In genomic region chr1:158551951-158552350, GRCm38 (mm10) we compare ENCODE assay signal across 17 mouse cellular contexts.
A peak's percentile ranks its signal among the peaks of the same experiment; 100 is the strongest.
DNase-seq lines count a peak whose midpoint lies in the region; ATAC-seq and TF ChIP-seq lines count a peak whose summit lies in the region.
"Had no signal": no experiment of that assay in that cellular context is flagged by ENCODE, and none has a peak within 500 bp of the region (broad histone marks: within the 10 kb centered on the region; RNA-seq: fewer than 3 reads in every experiment).

No protein-coding gene starts in this region.

- TF ChIP-seq EP300 in lung, postnatal 0 days (IDR thresholded peaks at IDR 0.05) = no peak

- no peak overlapping the region for H3K4me3 ChIP-seq in hindbrain, embryonic 14.5 days (replicated peaks; ENCODE audit: low read length)
- no peak overlapping the region for H3K4me3 ChIP-seq in hindbrain, postnatal 0 days (ENCODE audit: low read length)
- no peak overlapping the region for H3K4me3 ChIP-seq in midbrain, embryonic 12.5 days
- H3K4me3 ChIP-seq in midbrain, embryonic 15.5 days = no peak overlapping the region
- H3K4me3 ChIP-seq in embryonic facial prominence, embryonic 11.5 days (ENCODE audit: low read depth, low read length) = no peak overlapping the region
- no peak overlapping the region for H3K4me3 ChIP-seq in lung, postnatal 0 days (ENCODE audit: low read depth, low read length)
- H3K4me3 ChIP-seq: gastrocnemius, adult 2 months; neural tube, embryonic 13.5 days had no signal

- H3K27me3 ChIP-seq in hindbrain, embryonic 14.5 days (ENCODE audit: control insufficient read depth, insufficient read depth, low read length) = no peaks in the 10 kb centered on the region
- H3K27me3 ChIP-seq in hindbrain, postnatal 0 days (ENCODE audit: insufficient read depth, low read length) = no peaks in the 10 kb centered on the region
- H3K27me3 ChIP-seq in midbrain, embryonic 12.5 days = no peaks in the 10 kb centered on the region
- H3K27me3 ChIP-seq in midbrain, embryonic 15.5 days (replicated peaks) = no peaks in the 10 kb centered on the region
- no peaks in the 10 kb centered on the region for H3K27me3 ChIP-seq in embryonic facial prominence, embryonic 11.5 days (ENCODE audit: control insufficient read depth, insufficient read depth, low read length)
- H3K27me3 ChIP-seq in lung, postnatal 0 days (replicated peaks; ENCODE audit: insufficient read depth, low read length) = no peaks in the 10 kb centered on the region
- H3K27me3 ChIP-seq: neural tube, embryonic 13.5 days had no signal

- TF ChIP-seq CTCF in hindbrain, postnatal 0 days (IDR thresholded peaks at IDR 0.05; ENCODE audit: low read depth) = no peak
- no peak for TF ChIP-seq CTCF in lung, postnatal 0 days (IDR thresholded peaks at IDR 0.05)

- H3K9me3 ChIP-seq in hindbrain, embryonic 14.5 days (ENCODE audit: control insufficient read depth, low read length) = no peaks in the 10 kb centered on the region
- no peaks in the 10 kb centered on the region for H3K9me3 ChIP-seq in hindbrain, postnatal 0 days (ENCODE audit: low read length)
- H3K9me3 ChIP-seq in midbrain, embryonic 12.5 days = no peaks in the 10 kb centered on the region
- no peaks in the 10 kb centered on the region for H3K9me3 ChIP-seq in midbrain, embryonic 15.5 days
- no peaks in the 10 kb centered on the region for H3K9me3 ChIP-seq in embryonic facial prominence, embryonic 11.5 days (replicated peaks; ENCODE audit: control insufficient read depth, low read length)
- no peaks in the 10 kb centered on the region for H3K9me3 ChIP-seq in lung, postnatal 0 days (ENCODE audit: low read length)
- H3K9me3 ChIP-seq: neural tube, embryonic 13.5 days had no signal

- H3K27ac ChIP-seq in hindbrain, embryonic 14.5 days = no peak overlapping the region
- no peak overlapping the region for H3K27ac ChIP-seq in hindbrain, postnatal 0 days
- peak overlapping the region; percentile 42; the same call in 1 of the 2 replicates for H3K27ac ChIP-seq in midbrain, embryonic 12.5 days (replicated peaks)
- H3K27ac ChIP-seq in midbrain, embryonic 15.5 days = no peak overlapping the region
- H3K27ac ChIP-seq in embryonic facial prominence, embryonic 11.5 days (replicated peaks; ENCODE audit: low read depth, low read length) = no peak overlapping the region
- H3K27ac ChIP-seq in lung, postnatal 0 days (ENCODE audit: low read length) = no peak overlapping the region
- H3K27ac ChIP-seq: gastrocnemius, adult 2 months; kidney, postnatal 0 days; macrophage; neural tube, embryonic 13.5 days had no signal

- peaks cover 12% of the 10 kb centered on the region; the same call in 1 of the 2 replicates for H3K4me1 ChIP-seq in hindbrain, embryonic 14.5 days (replicated peaks; ENCODE audit: control insufficient read depth, insufficient read depth, low read length)
- 0 out of 2 replicates have a peak, but pooled peaks cover 5% of the 10 kb centered on the region for H3K4me1 ChIP-seq in hindbrain, postnatal 0 days (ENCODE audit: insufficient read depth, low read length)
- H3K4me1 ChIP-seq in midbrain, embryonic 12.5 days = peaks cover 54% of the 10 kb centered on the region
- peaks cover 37% of the 10 kb centered on the region for H3K4me1 ChIP-seq in midbrain, embryonic 15.5 days
- H3K4me1 ChIP-seq in embryonic facial prominence, embryonic 11.5 days (ENCODE audit: control insufficient read depth, insufficient read depth, low read length) = peaks cover 3% of the 10 kb centered on the region; the same call in 1 of the 2 replicates
- H3K4me1 ChIP-seq in lung, postnatal 0 days (ENCODE audit: insufficient read depth, low read depth, low read length) = no peaks in the 10 kb centered on the region

- WGBS in hindbrain, embryonic 14.5 days = 11% methylated on average over 6 of the region's 6 CpGs
- WGBS in hindbrain, postnatal 0 days = 17% methylated on average over 6 of the region's 6 CpGs
- WGBS in midbrain, embryonic 12.5 days = 8% methylated on average over 6 of the region's 6 CpGs
- WGBS in midbrain, embryonic 15.5 days = 11% methylated on average over 6 of the region's 6 CpGs
- 45% methylated on average over 6 of the region's 6 CpGs for WGBS in embryonic facial prominence, embryonic 11.5 days
- 48% methylated on average over 6 of the region's 6 CpGs for WGBS in lung, postnatal 0 days

- 0 out of 2 replicates have a peak overlapping the region, but pooled peaks have one; percentile 11 for H3K9ac ChIP-seq in hindbrain, embryonic 14.5 days
- H3K9ac ChIP-seq in hindbrain, postnatal 0 days (replicated peaks; ENCODE audit: low read length) = no peak overlapping the region
- no peak overlapping the region for H3K9ac ChIP-seq in midbrain, embryonic 12.5 days (replicated peaks)
- H3K9ac ChIP-seq in midbrain, embryonic 15.5 days = no peak overlapping the region
- H3K9ac ChIP-seq in embryonic facial prominence, embryonic 11.5 days (replicated peaks; ENCODE audit: low read length) = no peak overlapping the region
- no peak overlapping the region for H3K9ac ChIP-seq in lung, postnatal 0 days (replicated peaks; ENCODE audit: low read depth)
- H3K9ac ChIP-seq: neural tube, embryonic 13.5 days had no signal

- no peak for ATAC-seq in hindbrain, embryonic 14.5 days (ENCODE audit: low FRiP score)
- no peak for ATAC-seq in hindbrain, postnatal 0 days
- ATAC-seq in midbrain, embryonic 12.5 days (ENCODE audit: low FRiP score, low read depth) = peak; percentile 42; the same call in 1 of the 2 replicates
- no peak for ATAC-seq in midbrain, embryonic 15.5 days (replicated peaks)
- ATAC-seq in embryonic facial prominence, embryonic 11.5 days (replicated peaks; ENCODE audit: insufficient number of reproducible peaks, low FRiP score, low TSS enrichment, low read depth) = peak; percentile 60; the same call in 1 of the 2 replicates
- ATAC-seq in lung, postnatal 0 days = no peak

- DNase-seq in hindbrain, embryonic 14.5 days (ENCODE audit: low spot score) = no peak
- no peak for DNase-seq in hindbrain, postnatal 0 days (ENCODE audit: low spot score)
- peak; percentile 52 for DNase-seq in embryo, embryonic 10.5 days (ENCODE audit: low spot score)
- no peak for DNase-seq in embryonic facial prominence, embryonic 11.5 days (ENCODE audit: low spot score)
- no peak for DNase-seq in lung, postnatal 0 days (ENCODE audit: low spot score)
- DNase-seq: adrenal gland, postnatal 10 days; cerebellum, adult 18-20 months; cerebellum, postnatal 14 days; gastrocnemius, adult 2 months; kidney, adult 2 months; thymus, postnatal 36 days had no signal

- no peak overlapping the region for H3K4me2 ChIP-seq in hindbrain, embryonic 14.5 days (replicated peaks)
- no peak overlapping the region for H3K4me2 ChIP-seq in hindbrain, postnatal 0 days (ENCODE audit: low read depth, low read length)
- peak overlapping the region; percentile 25 for H3K4me2 ChIP-seq in midbrain, embryonic 12.5 days (replicated peaks)
- H3K4me2 ChIP-seq in midbrain, embryonic 15.5 days = no peak overlapping the region
- no peak overlapping the region for H3K4me2 ChIP-seq in embryonic facial prominence, embryonic 11.5 days (ENCODE audit: low read depth, low read length)
- H3K4me2 ChIP-seq in lung, postnatal 0 days (replicated peaks; ENCODE audit: low read depth, low read length) = no peak overlapping the region
- H3K4me2 ChIP-seq: heart, embryonic 11.5 days; neural tube, embryonic 13.5 days had no signal

- no peaks in the 10 kb centered on the region for H3K36me3 ChIP-seq in hindbrain, embryonic 14.5 days (replicated peaks; ENCODE audit: control insufficient read depth, insufficient read depth)
- H3K36me3 ChIP-seq in hindbrain, postnatal 0 days (ENCODE audit: insufficient read depth, low read length) = no peaks in the 10 kb centered on the region
- no peaks in the 10 kb centered on the region for H3K36me3 ChIP-seq in midbrain, embryonic 12.5 days
- no peaks in the 10 kb centered on the region for H3K36me3 ChIP-seq in midbrain, embryonic 15.5 days (replicated peaks)
- H3K36me3 ChIP-seq in embryonic facial prominence, embryonic 11.5 days (replicated peaks; ENCODE audit: control insufficient read depth, insufficient read depth, low read depth, low read length) = no peaks in the 10 kb centered on the region
- no peaks in the 10 kb centered on the region for H3K36me3 ChIP-seq in lung, postnatal 0 days (ENCODE audit: insufficient read depth, low read length)

Comparison
In these comparisons a context has a peak if more than half of its experiments do, and no peak if none do; other contexts are left out.
1. ATAC-seq: peak in midbrain, embryonic 12.5 days (single experiment) and embryonic facial prominence, embryonic 11.5 days (single experiment); none in hindbrain, embryonic 14.5 days (single experiment), hindbrain, postnatal 0 days (single experiment), midbrain, embryonic 15.5 days (single experiment) and lung, postnatal 0 days (single experiment).